16 mouse cellular contexts compared by ENCODE assay signal in genomic region chr2:33817663-33818346, GRCm38 (mm10).
DNase-seq lines count a peak whose midpoint lies in the region; ATAC-seq and TF ChIP-seq lines count a peak whose summit lies in the region.
"Had no signal": no experiment of that assay in that cellular context is flagged by ENCODE, and none has a peak within 500 bp of the region (broad histone marks: within the 10 kb centered on the region; RNA-seq: fewer than 3 reads in every experiment).

No protein-coding gene starts in this region.

- H3K36me3 ChIP-seq in embryonic facial prominence, embryonic 12.5 days: peaks cover 32% of the 10 kb centered on the region
- peaks cover 36% of the 10 kb centered on the region for H3K36me3 ChIP-seq in embryonic facial prominence, embryonic 10.5 days (replicated peaks)

- H3K4me2 ChIP-seq in embryonic facial prominence, embryonic 12.5 days (replicated peaks): no peak overlapping the region
- H3K4me2 ChIP-seq: heart, embryonic 12.5 days; kidney, embryonic 15.5 days; liver, embryonic 13.5 days; midbrain, embryonic 12.5 days had no signal

- no peaks in the 10 kb centered on the region for H3K27me3 ChIP-seq in embryonic facial prominence, embryonic 12.5 days
- no peaks in the 10 kb centered on the region for H3K27me3 ChIP-seq in embryonic facial prominence, embryonic 10.5 days (replicated peaks; ENCODE audit: low read depth, poor library complexity, severe bottlenecking)
- H3K27me3 ChIP-seq: kidney, embryonic 15.5 days; liver, embryonic 13.5 days; midbrain, embryonic 12.5 days had no signal

- H3K27ac ChIP-seq in embryonic facial prominence, embryonic 12.5 days: 0 out of 2 replicates have a peak overlapping the region, but pooled peaks have one; percentile 11
- H3K27ac ChIP-seq in embryonic facial prominence, embryonic 10.5 days (replicated peaks): no peak overlapping the region
- H3K27ac ChIP-seq in olfactory bulb, adult 2 months (ENCODE audit: insufficient read depth, low read depth, low read length): peak overlapping the region; percentile 53; the same call in 1 of the 2 replicates
- H3K27ac ChIP-seq in left cerebral cortex, adult 2 months: no peak overlapping the region
- H3K27ac ChIP-seq: hindbrain, postnatal 0 days; kidney, embryonic 15.5 days; layer of hippocampus, adult 2 months; liver, embryonic 13.5 days; midbrain, embryonic 12.5 days had no signal

- no peak for TF ChIP-seq CTCF in olfactory bulb, adult 2 months (IDR thresholded peaks at IDR 0.05; ENCODE audit: insufficient read depth, low read depth, low read length)
- TF ChIP-seq CTCF in left cerebral cortex, adult 2 months (IDR thresholded peaks at IDR 0.05): no peak

- no peak overlapping the region for H3K9ac ChIP-seq in embryonic facial prominence, embryonic 12.5 days
- H3K9ac ChIP-seq: heart, embryonic 12.5 days; kidney, embryonic 15.5 days; liver, embryonic 13.5 days; midbrain, embryonic 12.5 days had no signal

- H3K9me3 ChIP-seq in embryonic facial prominence, embryonic 12.5 days: no peaks in the 10 kb centered on the region
- H3K9me3 ChIP-seq in embryonic facial prominence, embryonic 10.5 days: no peaks in the 10 kb centered on the region
- H3K9me3 ChIP-seq: heart, embryonic 12.5 days; kidney, embryonic 15.5 days; liver, embryonic 13.5 days; midbrain, embryonic 12.5 days had no signal

- intact Hi-C loops in left cerebral cortex, adult 2 months (cut with DNase I): no loop called here

- WGBS in embryonic facial prominence, embryonic 12.5 days: 69% methylated on average over 9 of the region's 9 CpGs
- 77% methylated on average over 9 of the region's 9 CpGs for WGBS in embryonic facial prominence, embryonic 10.5 days
- 86% methylated on average over 9 of the region's 9 CpGs for WGBS in olfactory bulb, adult 2 months

- H3K4me3 ChIP-seq in embryonic facial prominence, embryonic 12.5 days: no peak overlapping the region
- no peak overlapping the region for H3K4me3 ChIP-seq in embryonic facial prominence, embryonic 10.5 days
- H3K4me3 ChIP-seq in olfactory bulb, adult 2 months (ENCODE audit: insufficient read depth, low read depth, low read length): no peak overlapping the region
- no peak overlapping the region for H3K4me3 ChIP-seq in left cerebral cortex, adult 2 months
- H3K4me3 ChIP-seq: heart, embryonic 12.5 days; kidney, embryonic 15.5 days; layer of hippocampus, adult 2 months; liver, embryonic 13.5 days; midbrain, embryonic 12.5 days had no signal

- peaks cover 32% of the 10 kb centered on the region for H3K4me1 ChIP-seq in embryonic facial prominence, embryonic 12.5 days
- H3K4me1 ChIP-seq in embryonic facial prominence, embryonic 10.5 days: peaks cover 36% of the 10 kb centered on the region
- H3K4me1 ChIP-seq in olfactory bulb, adult 2 months (ENCODE audit: control insufficient read depth, insufficient read depth, low read length): peaks cover 33% of the 10 kb centered on the region

- no peak for ATAC-seq in embryonic facial prominence, embryonic 12.5 days (ENCODE audit: insufficient number of reproducible peaks, insufficient read depth, low FRiP score, low TSS enrichment)
- ATAC-seq: hindbrain, postnatal 0 days had no signal

- TF ChIP-seq POLR2A in olfactory bulb, adult 2 months (IDR thresholded peaks at IDR 0.05; ENCODE audit: insufficient read depth, low read depth, low read length): no peak

- no peak for DNase-seq in embryonic facial prominence, embryonic 10.5 days (ENCODE audit: low spot score)
- DNase-seq in CD4-positive helper T cell, adult 2 months (ENCODE audit: low read depth, low spot score): peak; percentile 11
- peak; percentile 54 to 58 for DNase-seq in cerebellum, postnatal 25 days
- no peak for DNase-seq in kidney, adult 9 months
- no peak for DNase-seq in left cerebral cortex, adult 2 months (ENCODE audit: extremely low spot score in 1 of 2, low spot score in 2 of 2)
- DNase-seq in kidney, adult 8-10 months: no peak
- DNase-seq: gastrocnemius, postnatal 36 days; liver, embryonic 13.5 days; lung, postnatal 14 days had no signal

Comparison
In these comparisons a context has a peak if more than half of its experiments do, and no peak if none do; other contexts are left out.
1. H3K27ac ChIP-seq: peak in embryonic facial prominence, embryonic 12.5 days (single experiment) and olfactory bulb, adult 2 months (single experiment); none in embryonic facial prominence, embryonic 10.5 days (single experiment) and left cerebral cortex, adult 2 months (single experiment).
2. DNase-seq: peak in CD4-positive helper T cell, adult 2 months (single experiment) and cerebellum, postnatal 25 days (2 of 2); none in embryonic facial prominence, embryonic 10.5 days (single experiment), kidney, adult 9 months (single experiment), left cerebral cortex, adult 2 months (0 of 2) and kidney, adult 8-10 months (0 of 2).